Comparison of ENCODE assay signal across 7 mouse cellular contexts in the genomic region with DNA sequence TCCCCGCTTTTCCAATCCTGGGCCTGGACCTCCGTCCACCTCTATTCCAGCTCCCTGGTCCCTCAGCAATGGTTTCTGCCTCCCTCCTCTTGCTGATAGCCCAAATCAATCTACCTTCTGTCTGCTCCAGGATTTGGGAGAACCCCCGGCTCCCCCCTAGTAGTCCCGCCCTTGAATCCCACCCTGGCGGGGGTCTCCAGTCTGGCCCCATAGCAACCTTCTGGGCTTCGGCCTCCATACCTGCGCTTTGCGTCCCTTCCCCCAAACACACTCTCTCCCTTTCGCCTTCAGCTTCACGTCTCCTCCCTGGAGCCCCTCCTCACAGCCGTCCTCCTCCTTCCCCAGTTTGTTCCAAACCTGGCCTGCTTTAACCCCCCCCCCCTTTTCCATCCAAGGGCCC. TPM values are rescaled to one million over a fixed set of nuclear protein-coding genes. Genes with fewer than 3 reads are reported as not detected.
DNase-seq lines count a peak whose midpoint lies in the region; ATAC-seq and TF ChIP-seq lines count a peak whose summit lies in the region.

No protein-coding gene starts in this region.

- no peak for ATAC-seq in intestine, embryonic 16.5 days
- ATAC-seq in neural tube, embryonic 14.5 days (ENCODE audit: low read depth), result peak; percentile 10
- ATAC-seq in granulocyte monocyte progenitor cell, adult 5-6 weeks (replicated peaks; ENCODE audit: poor library complexity, severe bottlenecking), result no peak

- no peak overlapping the region for H3K27ac ChIP-seq in liver, adult 2 months (replicated peaks; ENCODE audit: insufficient read depth, low read depth, low read length)
- no peak overlapping the region for H3K27ac ChIP-seq in embryonic fibroblast, embryonic 13.5 days (ENCODE audit: insufficient read depth, low read length)
- peak overlapping the region; percentile 81; the same call in 1 of the 2 replicates for H3K27ac ChIP-seq in intestine, embryonic 16.5 days (ENCODE audit: low read length)
- H3K27ac ChIP-seq in neural tube, embryonic 14.5 days (ENCODE audit: low read depth, low read length), result peak overlapping the region; percentile 77

- TF ChIP-seq POLR2A in liver, adult 2 months (IDR thresholded peaks at IDR 0.05; ENCODE audit: extremely low read depth, insufficient read depth, low read length), result no peak
- TF ChIP-seq POLR2A in embryonic fibroblast, embryonic 13.5 days (IDR thresholded peaks at IDR 0.05; ENCODE audit: low read depth, low read length), result no peak

- no peak overlapping the region for H3K9ac ChIP-seq in liver, adult 2 months (ENCODE audit: low read depth, low read length)
- H3K9ac ChIP-seq in intestine, embryonic 16.5 days (ENCODE audit: low read depth, low read length), result peak overlapping the region; percentile 72
- H3K9ac ChIP-seq in neural tube, embryonic 14.5 days (replicated peaks; ENCODE audit: low read depth, low read length), result peak overlapping the region; percentile 83

- H3K79me2 ChIP-seq in liver, adult 2 months (ENCODE audit: control insufficient read depth, insufficient read depth, low read length), result no peaks in the 10 kb centered on the region

- H3K27me3 ChIP-seq in liver, adult 2 months (ENCODE audit: control insufficient read depth, insufficient read depth, low read length), result no peaks in the 10 kb centered on the region
- no peaks in the 10 kb centered on the region for H3K27me3 ChIP-seq in intestine, embryonic 16.5 days (replicated peaks; ENCODE audit: control insufficient read depth, insufficient read depth, low read length)
- H3K27me3 ChIP-seq in neural tube, embryonic 14.5 days (ENCODE audit: control insufficient read depth, insufficient read depth, low read length), result no peaks in the 10 kb centered on the region

- H3K36me3 ChIP-seq in liver, adult 2 months (ENCODE audit: control insufficient read depth, insufficient read depth, low read length), result no peaks in the 10 kb centered on the region
- H3K36me3 ChIP-seq in intestine, embryonic 16.5 days (ENCODE audit: control insufficient read depth, insufficient read depth, low read length), result peaks cover 4% of the 10 kb centered on the region; the same call in 1 of the 2 replicates
- peaks cover 10% of the 10 kb centered on the region; the same call in 1 of the 2 replicates for H3K36me3 ChIP-seq in neural tube, embryonic 14.5 days (ENCODE audit: control insufficient read depth, insufficient read depth, low read length)

- peak overlapping the region; percentile 72; the same call in 1 of the 2 replicates for H3K4me3 ChIP-seq in liver, adult 2 months (ENCODE audit: insufficient read depth, low read depth, low read length)
- H3K4me3 ChIP-seq in embryonic fibroblast, embryonic 13.5 days (ENCODE audit: insufficient read depth, low read length), result peak overlapping the region; percentile 84
- H3K4me3 ChIP-seq in intestine, embryonic 16.5 days (ENCODE audit: low read length), result peak overlapping the region; percentile 62
- H3K4me3 ChIP-seq in neural tube, embryonic 14.5 days (ENCODE audit: low read depth, low read length), result peak overlapping the region; percentile 70

- DNase-seq in liver, adult 2 months (ENCODE audit: extremely low read depth, low read depth, low spot score), result no peak
- DNase-seq in liver, result no peak
- no peak for DNase-seq in left cerebral cortex, adult 11 months (ENCODE audit: low spot score)

- 72% methylated on average over 11 of the region's 11 CpGs for WGBS in liver, adult 2 months
- 14% methylated on average over 11 of the region's 11 CpGs for WGBS in intestine, embryonic 16.5 days
- WGBS in neural tube, embryonic 14.5 days, result 4% methylated on average over 11 of the region's 11 CpGs

- no peaks in the 10 kb centered on the region for H3K9me3 ChIP-seq in intestine, embryonic 16.5 days (ENCODE audit: control insufficient read depth, low read length)
- no peaks in the 10 kb centered on the region for H3K9me3 ChIP-seq in neural tube, embryonic 14.5 days (ENCODE audit: control insufficient read depth, low read length)

- no peak for TF ChIP-seq CTCF in liver, adult 2 months (IDR thresholded peaks at IDR 0.05; ENCODE audit: low read depth, low read length)
- TF ChIP-seq CTCF in embryonic fibroblast, embryonic 13.5 days (IDR thresholded peaks at IDR 0.05; ENCODE audit: borderline replicate concordance, insufficient read depth, low read length), result no peak

- H3K4me2 ChIP-seq in intestine, embryonic 16.5 days (ENCODE audit: low read depth, low read length), result peak overlapping the region; percentile 89
- peak overlapping the region; percentile 90 for H3K4me2 ChIP-seq in neural tube, embryonic 14.5 days (ENCODE audit: low read depth, low read length)

- H3K4me1 ChIP-seq in liver, adult 2 months (ENCODE audit: control insufficient read depth, insufficient read depth, low read length), result no peaks in the 10 kb centered on the region
- H3K4me1 ChIP-seq in embryonic fibroblast, embryonic 13.5 days (ENCODE audit: control insufficient read depth, insufficient read depth, low read length), result peaks cover 11% of the 10 kb centered on the region
- peaks cover 27% of the 10 kb centered on the region for H3K4me1 ChIP-seq in intestine, embryonic 16.5 days (ENCODE audit: control insufficient read depth, insufficient read depth, low read length)
- peaks cover 35% of the 10 kb centered on the region for H3K4me1 ChIP-seq in neural tube, embryonic 14.5 days (ENCODE audit: control insufficient read depth, insufficient read depth, low read length)

RNA-seq across cellular contexts. Expression of gene Nyap1, which starts 0.9 kb away (rescaled TPM):
- total RNA-seq in liver, adult 2 months (2014; rRNA removed), result 0.13 and 0.18 TPM in 2 replicates
- polyA plus RNA-seq in liver, adult 2 months (2012; rRNA removed), result 0.17 and 0.28 TPM in 2 replicates
- polyA plus RNA-seq in embryonic fibroblast, embryonic 13.5 days (2011; ENCODE audit: insufficient read length, low read depth, missing spikeins), result 5.7 and 7.0 TPM in 2 replicates
- polyA plus RNA-seq in intestine, embryonic 16.5 days (2015; fragmentation: Nextera tagmentation; extraction: Ambion mirVana), result 2.2 and 2.3 TPM in 2 replicates
- 13.6 and 22.3 TPM in 2 replicates for polyA plus RNA-seq in neural tube, embryonic 14.5 days (2014; fragmentation: Nextera tagmentation; extraction: Ambion mirVana)
- not detected in 2 replicates for total RNA-seq in granulocyte monocyte progenitor cell, adult 5-6 weeks (2014; fragmentation: Nextera tagmentation)
- total RNA-seq in granulocyte monocyte progenitor cell, adult 5-6 weeks (2017), result not detected in 2 replicates

RNA-seq across cellular contexts. Expression of gene Tsc22d4, which starts 5.0 kb away (rescaled TPM):
- total RNA-seq in liver, adult 2 months (2014; rRNA removed), result 4.4 and 4.5 TPM in 2 replicates
- 11.4 and 22.1 TPM in 2 replicates for polyA plus RNA-seq in liver, adult 2 months (2012; rRNA removed)
- polyA plus RNA-seq in embryonic fibroblast, embryonic 13.5 days (2011; ENCODE audit: insufficient read length, low read depth, missing spikeins), result 66.6 and 71.5 TPM in 2 replicates
- polyA plus RNA-seq in intestine, embryonic 16.5 days (2015; fragmentation: Nextera tagmentation; extraction: Ambion mirVana), result 116 and 122 TPM in 2 replicates
- polyA plus RNA-seq in neural tube, embryonic 14.5 days (2014; fragmentation: Nextera tagmentation; extraction: Ambion mirVana), result 80.1 and 85.1 TPM in 2 replicates
- 71.5 and 78.5 TPM in 2 replicates for total RNA-seq in granulocyte monocyte progenitor cell, adult 5-6 weeks (2014; fragmentation: Nextera tagmentation)
- 57.5 and 74.8 TPM in 2 replicates for total RNA-seq in granulocyte monocyte progenitor cell, adult 5-6 weeks (2017)

RNA-seq across cellular contexts. Expression of gene Ppp1r35, which starts 38.1 kb away (rescaled TPM):
- 11.5 and 16.7 TPM in 2 replicates for total RNA-seq in liver, adult 2 months (2014; rRNA removed)
- 28.9 and 34.0 TPM in 2 replicates for polyA plus RNA-seq in liver, adult 2 months (2012; rRNA removed)
- 11.5 and 14.6 TPM in 2 replicates for polyA plus RNA-seq in embryonic fibroblast, embryonic 13.5 days (2011; ENCODE audit: insufficient read length, low read depth, missing spikeins)
- 19.3 and 19.8 TPM in 2 replicates for polyA plus RNA-seq in intestine, embryonic 16.5 days (2015; fragmentation: Nextera tagmentation; extraction: Ambion mirVana)
- 37.8 and 43.7 TPM in 2 replicates for polyA plus RNA-seq in neural tube, embryonic 14.5 days (2014; fragmentation: Nextera tagmentation; extraction: Ambion mirVana)
- total RNA-seq in granulocyte monocyte progenitor cell, adult 5-6 weeks (2014; fragmentation: Nextera tagmentation), result 29.4 and 36.7 TPM in 2 replicates
- 22.9 and 24.1 TPM in 2 replicates for total RNA-seq in granulocyte monocyte progenitor cell, adult 5-6 weeks (2017)

RNA-seq across cellular contexts. Expression of gene Mepce, which starts 46.9 kb away (rescaled TPM):
- total RNA-seq in liver, adult 2 months (2014; rRNA removed), result 13.7 and 15.9 TPM in 2 replicates
- 16.3 and 18.7 TPM in 2 replicates for polyA plus RNA-seq in liver, adult 2 months (2012; rRNA removed)
- polyA plus RNA-seq in embryonic fibroblast, embryonic 13.5 days (2011; ENCODE audit: insufficient read length, low read depth, missing spikeins), result 27.7 and 34.8 TPM in 2 replicates
- polyA plus RNA-seq in intestine, embryonic 16.5 days (2015; fragmentation: Nextera tagmentation; extraction: Ambion mirVana), result 7.1 and 7.4 TPM in 2 replicates
- 13.1 and 17.0 TPM in 2 replicates for polyA plus RNA-seq in neural tube, embryonic 14.5 days (2014; fragmentation: Nextera tagmentation; extraction: Ambion mirVana)
- total RNA-seq in granulocyte monocyte progenitor cell, adult 5-6 weeks (2014; fragmentation: Nextera tagmentation), result 33.9 and 35.2 TPM in 2 replicates
- total RNA-seq in granulocyte monocyte progenitor cell, adult 5-6 weeks (2017), result 14.5 and 48.4 TPM in 2 replicates

RNA-seq across cellular contexts. Expression of gene Zcwpw1, which starts 47.1 kb away (rescaled TPM):
- 3.3 and 4.2 TPM in 2 replicates for total RNA-seq in liver, adult 2 months (2014; rRNA removed)
- 1.7 and 1.9 TPM in 2 replicates for polyA plus RNA-seq in liver, adult 2 months (2012; rRNA removed)
- polyA plus RNA-seq in embryonic fibroblast, embryonic 13.5 days (2011; ENCODE audit: insufficient read length, low read depth, missing spikeins), result 3.5 and 7.1 TPM in 2 replicates
- polyA plus RNA-seq in intestine, embryonic 16.5 days (2015; fragmentation: Nextera tagmentation; extraction: Ambion mirVana), result 11.0 and 11.8 TPM in 2 replicates
- polyA plus RNA-seq in neural tube, embryonic 14.5 days (2014; fragmentation: Nextera tagmentation; extraction: Ambion mirVana), result 11.2 and 13.9 TPM in 2 replicates
- 1.0 and 2.6 TPM in 2 replicates for total RNA-seq in granulocyte monocyte progenitor cell, adult 5-6 weeks (2014; fragmentation: Nextera tagmentation)
- 12.7 and 13.0 TPM in 2 replicates for total RNA-seq in granulocyte monocyte progenitor cell, adult 5-6 weeks (2017)

Comparison
In these comparisons a context has a peak if more than half of its experiments do, and no peak if none do; other contexts are left out.
1. H3K27ac ChIP-seq: peak in intestine, embryonic 16.5 days (single experiment) and neural tube, embryonic 14.5 days (single experiment); none in liver, adult 2 months (single experiment) and embryonic fibroblast, embryonic 13.5 days (single experiment).
2. Peak in every context shown above with its lines, with median percentiles within 50 percentile points of each other: H3K4me3 ChIP-seq.